Mouse (Mus musculus) stomach, embryonic 15.5 days (tissue): ENCODE results near the gene Adgrb2. TPM values are rescaled to one million over a fixed set of nuclear protein-coding genes. Genes with fewer than 3 reads are reported as not detected.

Experiments used
- ATAC-seq: fragments of 200-750 bp; cut with Nextera tagmentation; 2 replicates; pipeline ENCODE4 v1.8.0; 2017; ENCODE audit warnings: low read depth, moderate number of reproducible peaks, moderate TSS enrichment; ENCODE audit not compliant: insufficient read depth, low FRiP score
- H3K27ac ChIP-seq: fragments of 300-500 bp; sonication (generic); 2 replicates; pipeline ENCODE4 v1.5.1; 2015; ENCODE audit warnings: mild to moderate bottlenecking, inconsistent platforms
- H3K27me3 ChIP-seq: fragments of 300-500 bp; sonication (generic); replicated peaks from 2 replicates; pipeline ENCODE4 v1.6.1; 2015; ENCODE audit warnings: inconsistent platforms
- H3K36me3 ChIP-seq: fragments of 300-500 bp; sonication (generic); 2 replicates; pipeline ENCODE4 v1.6.1; 2015; ENCODE audit warnings: inconsistent platforms
- H3K4me1 ChIP-seq: fragments of 300-500 bp; sonication (generic); 2 replicates; pipeline ENCODE4 v1.6.1; 2015; ENCODE audit warnings: inconsistent platforms
- H3K4me2 ChIP-seq: fragments of 300-500 bp; sonication (generic); 2 replicates; pipeline ENCODE4 v1.6.1; 2015; ENCODE audit warnings: mild to moderate bottlenecking, inconsistent platforms
- H3K4me3 ChIP-seq: fragments of 300-500 bp; sonication (generic); replicated peaks from 2 replicates; pipeline ENCODE4 v1.5.1; 2015; ENCODE audit warnings: inconsistent platforms
- H3K9ac ChIP-seq: fragments of 300-500 bp; sonication (generic); 2 replicates; pipeline ENCODE4 v1.6.1; 2015; ENCODE audit warnings: inconsistent platforms
- H3K9me3 ChIP-seq: fragments of 300-500 bp; sonication (generic); 2 replicates; pipeline ENCODE4 v1.6.1; 2016; ENCODE audit warnings: inconsistent platforms
- WGBS: fragments of 180-500 bp; shearing (Covaris S2); methylation state at CpG from one replicate; pipeline ENCODE4 v1.1.7; 2015; 5-methylcytosine and 5-hydroxymethylcytosine counted together
- polyA plus RNA-seq: library from polyadenylated mRNA; unstranded; fragments of >200 nt; fragmentation: Nextera tagmentation; extraction: Ambion mirVana; gene quantifications from 2 replicates; pipeline ENCODE4 v1.2.1, GENCODE M21; 2015

The Adgrb2 gene
- polyA plus RNA-seq, 1 experiment from 2014 or later = 2.8 TPM

DNA sequence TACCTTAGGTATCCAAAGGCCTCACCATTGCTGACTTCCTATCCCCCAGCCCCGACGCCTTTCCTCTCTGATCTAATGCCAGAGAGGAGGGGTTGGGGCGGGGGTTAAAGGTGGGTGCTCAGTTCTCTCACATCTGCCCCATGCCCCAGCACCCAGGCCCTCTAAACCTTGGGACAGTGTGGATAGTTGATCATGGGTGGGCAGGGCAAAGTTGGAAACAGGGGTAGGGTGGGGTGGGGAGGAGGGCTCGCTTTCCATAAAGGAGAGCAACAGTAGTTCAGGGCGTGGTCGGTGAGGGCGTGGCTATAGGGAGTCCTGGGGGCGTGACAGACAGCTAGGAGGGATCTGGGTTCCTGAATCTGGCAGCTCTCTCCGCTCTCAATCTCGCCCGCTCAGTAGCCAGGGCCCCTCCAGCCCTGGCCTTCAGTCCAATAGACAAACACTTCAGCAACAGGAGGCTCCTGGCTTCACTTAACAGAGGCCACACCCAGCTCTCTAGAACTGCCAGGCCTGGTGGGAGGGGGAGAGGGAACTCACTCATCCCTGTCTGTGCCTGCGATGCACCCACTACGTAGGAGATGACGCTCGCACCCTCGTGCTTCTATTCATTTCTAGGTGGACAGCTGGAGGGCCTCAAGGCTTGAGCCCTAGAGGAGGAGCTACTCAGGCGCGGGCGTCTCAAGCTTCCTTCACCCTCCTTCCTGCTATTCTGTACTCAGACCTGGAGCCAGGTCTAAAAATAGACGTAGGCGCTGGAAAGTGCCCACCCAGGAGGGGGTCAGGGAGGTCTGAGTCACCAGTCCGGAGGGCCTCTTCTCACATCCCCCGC is 52.1 kb downstream of the Adgrb2 start:
- H3K27ac ChIP-seq = peak overlapping the region; percentile 89
- no peaks in the 10 kb centered on the region for H3K36me3 ChIP-seq
- no peak overlapping the region; the same call in 1 of the 2 replicates for H3K4me3 ChIP-seq
- peak overlapping the region; percentile 36 for H3K4me2 ChIP-seq
- peaks cover 15% of the 10 kb centered on the region for H3K4me1 ChIP-seq
- no peak overlapping the region for H3K9ac ChIP-seq
- 0 out of 2 replicates have a peak, but pooled peaks cover 5% of the 10 kb centered on the region for H3K27me3 ChIP-seq
- peak; percentile 85 for ATAC-seq
- no peaks in the 10 kb centered on the region for H3K9me3 ChIP-seq
- 6% methylated on average over 23 of the region's 23 CpGs for WGBS

DNA sequence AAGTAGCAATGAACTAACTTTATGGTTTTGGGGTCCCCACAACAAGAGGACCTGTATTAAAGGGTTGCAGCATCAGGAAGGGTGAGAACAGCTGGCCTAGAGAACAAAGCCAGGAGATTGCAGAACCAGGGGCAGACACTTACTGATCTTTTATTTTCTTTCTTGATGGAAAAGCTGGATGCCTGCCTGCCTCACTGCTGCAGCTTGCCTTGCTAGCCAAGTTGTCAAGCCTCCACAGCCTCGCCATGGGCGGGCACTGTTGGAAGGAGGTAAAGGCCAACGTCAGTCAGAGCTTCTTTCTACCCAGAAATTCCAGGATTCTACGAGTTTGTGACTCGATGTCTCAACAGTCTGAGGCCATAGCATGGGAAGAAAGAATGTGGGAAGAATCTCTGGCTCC is 54.7 kb downstream of the Adgrb2 start:
- Histone ChIP-seq H3K27ac (no peak overlapping the region), H3K9ac (no peak overlapping the region), H3K36me3 (no peaks in the 10 kb centered on the region), H3K9me3 (no peaks in the 10 kb centered on the region), H3K4me2 (no peak overlapping the region), H3K27me3 (no peaks in the 10 kb centered on the region), H3K4me3 (no peak overlapping the region), H3K4me1 (peaks cover 15% of the 10 kb centered on the region)
- WGBS = 44% methylated on average over 5 of the region's 5 CpGs
- ATAC-seq = no peak

DNA sequence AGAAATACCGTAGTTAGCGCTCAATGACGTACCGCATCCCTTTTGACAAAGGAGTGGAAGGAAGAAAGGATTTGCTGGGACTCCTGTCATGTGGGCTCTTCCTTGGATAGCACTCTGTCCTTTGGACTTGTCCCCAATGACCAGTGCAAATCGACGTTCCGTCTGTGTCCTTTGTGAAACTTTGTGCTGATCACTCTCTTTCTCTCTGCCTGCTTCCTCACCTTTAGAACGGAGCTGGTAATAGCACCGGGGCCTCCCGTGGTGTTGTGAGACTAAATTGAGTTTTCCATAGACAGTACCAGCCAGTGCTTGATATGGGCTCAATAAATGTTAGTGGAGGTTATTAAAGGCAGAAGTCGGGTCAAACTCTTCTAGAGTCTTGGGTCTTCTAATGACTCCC is 56.4 kb downstream of the Adgrb2 start:
- Histone ChIP-seq H3K36me3 (no peaks in the 10 kb centered on the region), H3K9ac (no peak overlapping the region), H3K4me2 (no peak overlapping the region), H3K4me1 (peaks cover 25% of the 10 kb centered on the region), H3K4me3 (no peak overlapping the region), H3K9me3 (no peaks in the 10 kb centered on the region), H3K27me3 (no peaks in the 10 kb centered on the region), H3K27ac (no peak overlapping the region)
- no peak for ATAC-seq
- WGBS = 86% methylated on average over 11 of the region's 11 CpGs

DNA sequence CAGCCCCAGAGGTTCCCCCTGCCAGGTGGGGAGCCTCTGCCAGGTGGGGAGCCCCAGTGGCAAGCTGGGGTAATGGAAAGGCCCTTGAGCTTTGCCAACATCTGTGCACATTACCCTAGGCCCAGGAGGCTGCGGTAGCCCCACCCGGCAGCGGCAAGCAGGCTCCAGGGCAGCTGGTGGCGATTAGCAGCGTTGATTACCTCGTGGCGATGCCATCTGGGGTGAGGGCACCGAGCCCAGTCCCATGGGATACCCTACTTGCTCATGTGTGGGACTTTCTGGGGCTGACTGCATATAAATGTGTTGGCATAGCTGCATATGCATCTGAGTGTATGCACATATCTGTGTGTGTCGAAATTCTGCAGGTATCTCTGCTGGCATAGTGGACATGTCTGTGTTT is 59.5 kb downstream of the Adgrb2 start:
- 87% methylated on average over 9 of the region's 9 CpGs for WGBS
- Histone ChIP-seq H3K36me3 (no peaks in the 10 kb centered on the region), H3K9me3 (no peaks in the 10 kb centered on the region), H3K4me2 (no peak overlapping the region), H3K9ac (no peak overlapping the region), H3K27me3 (no peaks in the 10 kb centered on the region), H3K4me3 (no peak overlapping the region), H3K27ac (no peak overlapping the region), H3K4me1 (peaks cover 28% of the 10 kb centered on the region)
- ATAC-seq = no peak

DNA sequence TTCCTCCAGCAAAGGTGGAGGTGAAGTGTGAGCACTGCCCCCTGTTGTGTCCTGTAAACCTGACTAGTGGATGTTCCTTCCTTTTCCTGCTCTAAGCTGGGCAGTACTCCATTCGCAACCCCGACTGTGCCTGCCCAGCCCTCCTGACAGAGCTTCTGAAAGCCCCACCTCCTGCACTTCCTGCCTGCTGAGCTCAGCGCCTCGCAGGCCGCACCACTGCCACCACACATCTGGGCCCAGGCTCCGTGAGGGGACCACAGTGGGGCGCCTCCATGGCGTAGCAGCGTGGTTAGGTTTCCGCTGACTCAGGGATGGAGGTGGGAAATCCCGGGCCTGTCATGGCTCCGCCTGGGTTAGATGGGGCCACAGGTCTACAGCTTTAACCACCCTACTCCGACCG is 60.9 kb downstream of the Adgrb2 start:
- Histone ChIP-seq H3K4me1 (peaks cover 41% of the 10 kb centered on the region), H3K9me3 (no peaks in the 10 kb centered on the region), H3K4me3 (no peak overlapping the region), H3K36me3 (no peaks in the 10 kb centered on the region), H3K27ac (peak overlapping the region; percentile 96), H3K9ac (no peak overlapping the region), H3K27me3 (no peaks in the 10 kb centered on the region), H3K4me2 (peak overlapping the region; percentile 26; the same call in 1 of the 2 replicates)
- no peak for ATAC-seq
- WGBS = 23% methylated on average over 14 of the region's 14 CpGs

DNA sequence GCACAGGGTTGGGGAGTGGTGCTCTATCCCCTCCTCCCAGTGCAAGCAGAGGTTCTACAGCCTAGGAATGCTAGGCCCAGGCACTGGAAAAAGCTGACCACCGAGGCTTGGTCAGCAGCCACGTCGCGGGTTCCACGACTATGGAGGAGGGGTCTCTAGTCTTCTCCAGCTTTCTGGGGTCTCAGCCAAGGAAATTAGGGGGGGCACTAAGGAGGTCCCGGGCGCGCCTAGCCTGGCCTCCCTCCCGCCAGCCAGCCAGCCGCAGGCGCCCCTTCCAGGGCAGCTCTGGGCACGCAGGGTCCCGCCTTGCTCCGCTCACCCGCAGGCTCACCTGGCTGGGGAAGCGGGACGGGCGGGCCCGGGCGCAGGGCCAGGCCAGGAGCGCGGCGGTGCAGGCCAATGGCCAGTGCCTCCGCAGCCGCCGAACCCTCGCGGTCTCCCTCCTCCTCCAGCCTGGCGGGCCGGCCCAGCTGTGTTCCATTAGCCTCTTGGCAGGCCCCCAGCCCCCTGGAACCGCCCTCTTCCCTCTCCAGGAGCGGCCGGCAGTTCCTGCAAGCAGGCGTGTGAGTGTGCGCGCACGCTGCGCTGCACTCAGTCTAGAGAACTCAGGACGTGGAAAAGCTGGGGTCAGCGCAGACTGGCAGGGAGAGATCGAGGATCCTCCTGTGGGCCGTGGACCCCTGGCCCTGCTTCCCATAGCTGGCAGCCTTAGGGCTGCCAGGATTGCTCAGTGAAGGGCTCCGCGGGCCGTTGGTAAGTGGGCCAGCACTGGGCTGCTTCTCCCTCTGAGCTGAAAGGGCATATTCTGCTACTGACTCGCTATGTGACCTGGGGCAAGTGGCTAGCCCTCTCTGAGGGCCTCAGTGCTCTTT is 62.9 kb downstream of the Adgrb2 start, which contains the start of gene Col16a1:
Gene Col16a1, plus strand, starts transcription at position 510 of the 872 bp plus-strand sequence.
- Histone ChIP-seq H3K27me3 (no peaks in the 10 kb centered on the region), H3K4me2 (peak within 1 kb of the TSS; percentile 83), H3K36me3 (no peaks in the 10 kb centered on the region), H3K4me3 (peak within 1 kb of the TSS; percentile 50), H3K27ac (peak within 1 kb of the TSS; percentile 96), H3K9me3 (no peaks in the 10 kb centered on the region), H3K4me1 (peaks cover 41% of the 10 kb centered on the region), H3K9ac (peak within 1 kb of the TSS; percentile 61)
- WGBS = 1% methylated on average over 44 of the region's 46 CpGs
- ATAC-seq = peak; percentile 81

DNA sequence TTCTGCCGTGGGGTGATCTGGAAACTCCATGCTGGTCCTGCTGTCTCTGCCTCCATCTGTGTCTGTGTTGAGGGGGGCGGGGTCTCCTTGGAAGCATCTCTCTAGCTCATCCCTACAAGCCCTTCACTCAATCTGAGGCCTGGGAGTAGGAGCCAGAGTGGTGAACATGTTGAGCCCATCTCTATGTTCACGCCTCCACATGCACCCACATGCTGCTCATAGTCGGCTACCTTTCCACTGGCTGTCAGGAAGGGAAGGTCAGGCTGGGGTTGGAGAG is 63.5 kb downstream of the Adgrb2 start:
- H3K4me2 ChIP-seq = peak overlapping the region; percentile 83
- H3K9ac ChIP-seq = peak overlapping the region; percentile 61
- no peaks in the 10 kb centered on the region for H3K27me3 ChIP-seq
- peak overlapping the region; percentile 96 for H3K27ac ChIP-seq
- 17% methylated on average over 4 of the region's 4 CpGs for WGBS
- no peaks in the 10 kb centered on the region for H3K9me3 ChIP-seq
- H3K4me3 ChIP-seq = peak overlapping the region; percentile 50
- peaks cover 41% of the 10 kb centered on the region for H3K4me1 ChIP-seq
- ATAC-seq = no peak
- no peaks in the 10 kb centered on the region for H3K36me3 ChIP-seq

DNA sequence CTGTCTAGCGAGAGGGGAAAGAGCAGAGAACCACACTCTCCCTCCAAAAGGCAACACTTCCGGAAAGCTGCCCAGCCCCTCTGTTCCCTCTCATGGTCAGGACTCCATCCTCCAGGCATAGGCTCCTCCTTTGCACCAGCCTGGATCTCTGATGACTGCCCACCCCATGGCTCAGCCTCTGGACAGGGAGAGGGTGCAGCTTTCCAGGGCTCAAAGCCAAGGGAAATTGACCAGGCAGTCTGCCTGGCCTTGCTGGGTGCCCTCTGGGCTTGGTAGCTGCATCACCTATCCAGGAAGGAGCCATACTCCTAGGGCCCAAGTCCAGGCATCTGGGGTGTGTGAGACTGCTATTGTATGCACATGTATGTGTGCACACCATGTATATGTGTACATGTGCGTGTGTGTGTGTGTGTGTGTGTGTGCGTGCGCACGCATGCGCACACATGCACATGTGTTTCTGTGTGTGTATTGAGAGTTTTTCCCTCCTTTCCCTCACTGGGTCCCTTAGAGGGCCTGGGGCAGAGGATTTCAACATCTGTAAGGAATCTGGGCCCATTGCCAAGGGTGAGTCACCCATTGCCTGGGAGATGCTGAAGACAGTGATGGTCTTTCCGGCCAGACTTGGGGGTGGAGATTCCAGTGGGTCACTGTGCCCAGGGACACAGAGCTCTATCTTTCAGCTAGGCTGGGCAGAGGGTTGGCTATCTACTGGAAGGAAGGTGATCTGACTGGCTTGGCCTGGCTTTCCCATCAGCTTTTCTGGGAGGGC is 65.6 kb downstream of the Adgrb2 start:
- H3K4me2 ChIP-seq = peak overlapping the region; percentile 83
- peaks cover 4% of the 10 kb centered on the region; the same call in 1 of the 2 replicates for H3K36me3 ChIP-seq
- H3K4me3 ChIP-seq = 0 out of 2 replicates have a peak overlapping the region, but pooled peaks have one; percentile 50
- no peak overlapping the region for H3K9ac ChIP-seq
- 56% methylated on average over 8 of the region's 8 CpGs for WGBS
- H3K4me1 ChIP-seq = peaks cover 40% of the 10 kb centered on the region
- H3K9me3 ChIP-seq = no peaks in the 10 kb centered on the region
- peak overlapping the region; percentile 70 for H3K27ac ChIP-seq
- no peaks in the 10 kb centered on the region for H3K27me3 ChIP-seq
- no peak for ATAC-seq

DNA sequence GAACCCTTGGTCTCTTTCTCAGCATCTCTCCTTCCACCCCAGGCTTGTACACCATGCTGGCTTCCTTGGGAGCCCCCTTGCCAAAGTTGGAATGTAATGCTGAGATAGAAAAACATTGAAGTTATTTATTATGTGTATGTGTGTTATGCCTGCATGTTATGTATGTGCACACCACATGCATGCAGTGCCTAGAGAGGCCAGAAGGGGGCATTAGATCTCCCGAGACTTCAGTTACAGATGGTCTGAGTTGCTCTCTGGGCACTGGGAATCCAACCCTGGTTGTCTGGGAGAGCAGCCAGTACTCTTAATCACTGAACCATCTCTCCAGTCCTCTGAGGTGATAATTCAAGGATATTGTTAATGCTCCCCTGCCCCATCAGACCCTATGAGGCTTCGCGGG is 67.6 kb downstream of the Adgrb2 start:
- ATAC-seq = no peak
- 95% methylated on average over 3 of the region's 3 CpGs for WGBS

DNA sequence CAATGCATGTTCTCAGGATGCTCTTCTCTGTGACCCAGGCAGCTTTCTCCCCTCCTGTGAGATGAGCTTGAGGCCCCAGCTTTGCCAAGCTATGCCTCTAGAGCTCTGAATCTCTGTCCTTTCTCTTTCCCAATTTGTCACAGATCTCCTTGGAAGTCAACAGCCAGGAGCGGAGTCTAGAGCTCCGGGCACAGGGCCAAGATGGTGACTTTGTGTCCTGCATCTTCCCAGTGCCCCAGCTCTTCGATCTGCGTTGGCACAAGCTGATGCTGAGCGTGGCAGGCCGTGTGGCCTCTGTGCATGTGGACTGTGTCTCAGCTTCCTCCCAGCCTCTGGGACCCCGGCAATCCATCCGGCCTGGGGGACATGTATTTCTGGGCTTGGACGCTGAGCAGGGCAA is 68.4 kb downstream of the Adgrb2 start:
- no peaks in the 10 kb centered on the region for H3K9me3 ChIP-seq
- no peak overlapping the region for H3K4me2 ChIP-seq
- no peak overlapping the region for H3K9ac ChIP-seq
- 88% methylated on average over 9 of the region's 9 CpGs for WGBS
- H3K4me3 ChIP-seq = no peak overlapping the region
- peaks cover 19% of the 10 kb centered on the region for H3K4me1 ChIP-seq
- no peak overlapping the region for H3K27ac ChIP-seq
- H3K36me3 ChIP-seq = peaks cover 4% of the 10 kb centered on the region; the same call in 1 of the 2 replicates
- H3K27me3 ChIP-seq = no peaks in the 10 kb centered on the region
- no peak for ATAC-seq

More for the DNA sequence above, 67.6 kb downstream of the Adgrb2 start:
- Histone ChIP-seq H3K4me1 (peaks cover 27% of the 10 kb centered on the region), H3K9ac (no peak overlapping the region), H3K27ac (no peak overlapping the region), H3K36me3 (peaks cover 4% of the 10 kb centered on the region; the same call in 1 of the 2 replicates), H3K4me2 (no peak overlapping the region), H3K9me3 (no peaks in the 10 kb centered on the region), H3K27me3 (no peaks in the 10 kb centered on the region), H3K4me3 (no peak overlapping the region)

DNA sequence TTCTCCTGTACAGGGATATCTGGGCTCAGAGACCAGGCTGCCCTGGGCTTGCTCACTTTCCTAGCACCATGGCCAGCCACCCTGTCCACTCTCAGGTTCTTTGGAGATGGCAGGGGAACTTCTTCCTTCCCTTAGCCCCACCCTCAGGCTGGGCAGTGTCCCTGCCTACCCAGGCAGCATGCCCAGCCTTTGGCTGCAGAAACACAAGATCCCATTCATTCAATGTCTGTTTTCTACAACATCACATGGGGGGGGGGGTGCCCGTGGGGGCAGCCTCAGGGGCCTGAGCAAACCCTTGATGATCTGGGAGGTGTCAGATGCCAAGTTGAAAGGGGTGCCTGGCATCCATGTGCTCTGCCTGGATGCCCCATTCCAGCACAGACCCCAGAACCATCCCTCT is 70.1 kb downstream of the Adgrb2 start:
- peaks cover 8% of the 10 kb centered on the region for H3K4me1 ChIP-seq
- no peak overlapping the region for H3K9ac ChIP-seq
- H3K4me2 ChIP-seq = no peak overlapping the region
- H3K4me3 ChIP-seq = no peak overlapping the region
- H3K27ac ChIP-seq = no peak overlapping the region
- no peaks in the 10 kb centered on the region for H3K9me3 ChIP-seq
- ATAC-seq = no peak
- H3K27me3 ChIP-seq = no peaks in the 10 kb centered on the region
- WGBS = 64% methylated on average over 1 of the region's 1 CpGs
- peaks cover 4% of the 10 kb centered on the region; the same call in 1 of the 2 replicates for H3K36me3 ChIP-seq
